Mouse (Mus musculus) small intestine, adult 2 months (tissue): ENCODE data around the gene Rpp40.

Experiments used
- CTCF ChIP-seq: fragments of 200-500 bp; IDR thresholded peaks from 2 replicates; pipeline ENCODE4 v1.5.1; 2012; ENCODE audit warnings: low read depth, mild to moderate bottlenecking, control low read depth, inconsistent platforms, low read length, moderate library complexity, mixed read lengths; ENCODE audit not compliant: insufficient replicate concordance, insufficient read length; ENCODE audit errors: extremely low read depth
- POLR2A ChIP-seq: fragments of 200-500 bp; IDR thresholded peaks from 2 replicates; pipeline ENCODE4 v1.6.1; 2012; ENCODE audit warnings: low read depth, mild to moderate bottlenecking, control low read depth, inconsistent platforms, low read length, moderate library complexity

- no peak for TF ChIP-seq POLR2A
- no peak for TF ChIP-seq CTCF
Observed at GRCm38 (mm10) chr13:35939871-35940665, 33.9 kb upstream of the Rpp40 start.
